Mouse (Mus musculus) retina, postnatal 1 day (tissue): ENCODE data around the gene Mxra8.

Source experiments
- DNase-seq: peaks from one replicate; pipeline ENCODE4 v3.0.0-alpha.2; 2012

The Mxra8 gene

DNA sequence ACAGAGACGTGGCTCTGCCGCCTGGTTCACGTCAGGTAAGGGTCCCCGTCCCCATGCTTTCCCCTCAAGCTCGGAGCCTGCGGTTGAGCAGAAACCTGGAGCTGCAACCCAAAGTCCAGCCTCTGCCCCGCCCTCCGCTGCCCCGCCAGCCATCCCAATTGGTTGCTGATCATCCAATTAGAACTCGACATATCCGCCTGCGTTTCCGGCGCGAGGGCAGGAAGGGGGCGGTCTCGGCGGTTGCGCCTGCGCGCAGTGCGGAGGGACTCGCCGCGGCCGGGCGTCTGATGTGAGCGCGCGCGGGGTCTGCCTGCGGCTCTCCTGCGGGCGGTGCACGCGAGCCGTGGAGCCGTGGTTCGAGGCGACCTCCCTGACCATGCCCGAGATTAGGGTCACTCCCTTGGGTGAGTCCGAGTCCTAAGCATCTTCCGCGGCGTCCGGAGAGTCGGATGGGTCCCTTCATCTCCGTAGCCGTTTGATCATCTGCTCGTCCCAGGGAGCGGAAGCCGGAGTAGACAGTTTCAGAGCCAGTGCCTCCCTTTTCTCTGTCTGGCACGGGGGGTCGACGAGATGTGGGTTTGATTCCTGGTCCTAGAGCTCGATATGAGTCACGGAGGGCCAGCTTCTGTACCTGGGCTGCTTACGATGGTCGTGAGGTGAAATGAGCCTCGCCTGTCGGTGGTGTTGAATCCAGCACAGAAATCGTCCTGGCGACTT, 30.0 kb downstream of the Mxra8 start, which contains the start of the genes Cptp and Ints11:
TSS of gene Cptp (minus strand) at position 124 of the 717 bp plus-strand sequence.
TSS of gene Ints11 (plus strand) at position 230 of the 717 bp plus-strand sequence.
- peak; percentile 98 for DNase-seq

GRCm38 (mm10) chr4:155871404-155871803, 31.9 kb downstream of the Mxra8 start:
- no peak for DNase-seq

DNA sequence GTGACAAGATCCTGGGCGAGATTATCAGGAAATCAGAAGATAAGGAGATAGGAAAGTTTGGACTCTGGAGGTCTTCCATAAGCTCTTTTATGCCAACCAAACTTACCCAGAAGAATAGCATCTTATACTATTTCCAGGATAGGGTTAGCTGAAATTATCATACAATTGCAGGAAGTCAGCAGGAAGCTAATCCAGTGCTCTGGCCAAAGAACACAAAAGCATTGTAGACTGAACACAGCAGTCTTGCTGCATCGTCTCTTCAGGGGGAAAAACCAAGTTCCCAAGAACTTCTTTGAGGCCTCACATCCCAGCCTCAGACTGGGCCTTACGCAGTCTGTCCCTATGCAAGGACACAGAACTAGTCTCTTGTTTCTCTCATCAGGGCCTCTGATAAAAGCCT, 44.1 kb downstream of the Mxra8 start:
- DNase-seq: no peak

DNA sequence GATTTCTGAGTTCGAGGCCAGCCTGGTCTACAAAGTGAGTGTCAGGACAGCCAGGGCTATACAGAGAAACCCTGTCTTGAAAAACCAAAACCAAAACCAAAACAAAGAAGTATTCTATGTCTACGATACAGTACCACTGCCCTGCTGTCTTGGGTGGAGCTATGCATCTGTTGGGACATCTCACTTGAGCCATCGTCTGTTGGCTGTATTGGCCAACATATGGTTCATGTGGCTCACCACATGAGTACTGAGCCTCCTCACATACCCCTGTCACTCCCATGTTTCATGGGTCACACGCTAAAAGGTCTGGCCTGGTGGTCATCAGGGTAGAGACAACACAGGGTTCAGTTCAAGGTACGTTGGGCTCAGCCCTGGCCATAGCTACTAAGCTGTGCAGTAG, 46.9 kb downstream of the Mxra8 start:
- DNase-seq: no peak

DNA sequence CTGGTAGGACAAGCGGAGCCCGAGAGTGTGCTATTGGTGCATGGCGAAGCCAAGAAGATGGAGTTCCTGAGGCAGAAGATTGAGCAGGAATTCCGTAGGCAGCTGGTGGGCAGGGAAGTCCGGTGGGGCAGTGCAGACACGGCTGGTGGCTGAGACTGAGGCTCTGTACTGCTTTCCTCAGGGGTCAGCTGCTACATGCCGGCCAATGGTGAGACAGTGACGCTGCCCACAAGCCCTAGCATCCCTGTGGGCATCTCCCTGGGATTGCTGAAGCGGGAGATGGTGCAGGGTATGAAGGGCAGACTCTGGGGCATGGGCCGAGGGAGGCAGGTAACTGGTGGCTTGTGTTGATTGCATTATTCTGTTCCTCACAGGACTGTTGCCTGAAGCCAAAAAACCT, 48.2 kb downstream of the Mxra8 start:
- no peak for DNase-seq

- DNase-seq: no peak
Observed at GRCm38 (mm10) chr4:155888181-155888580, 48.7 kb downstream of the Mxra8 start.

GRCm38 (mm10) chr4:155889316-155889715, 49.8 kb downstream of the Mxra8 start:
- no peak for DNase-seq

DNA sequence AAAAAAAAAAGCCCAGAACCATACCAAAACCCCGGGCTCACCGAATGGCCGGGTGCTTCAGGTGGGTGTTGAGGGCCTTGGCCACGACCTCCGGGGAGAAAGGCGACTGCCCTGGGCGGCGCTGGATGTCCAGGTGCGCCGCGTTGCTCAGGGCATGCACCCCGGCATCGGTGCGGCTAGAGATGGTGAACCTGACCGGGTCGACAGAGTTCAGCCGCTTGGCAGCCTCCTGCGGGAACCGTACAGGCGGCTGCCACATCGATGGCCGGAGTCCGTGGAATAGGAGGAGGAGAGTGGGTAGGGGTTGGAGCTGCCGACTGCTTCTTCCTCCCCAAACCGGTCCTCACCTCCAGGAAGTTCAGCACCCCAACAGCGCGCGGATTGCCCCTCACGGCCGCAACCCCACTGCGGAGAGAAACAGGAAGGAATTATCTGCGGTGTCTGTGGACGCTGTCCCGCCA, 51.6 kb downstream of the Mxra8 start:
- no peak for DNase-seq

DNA sequence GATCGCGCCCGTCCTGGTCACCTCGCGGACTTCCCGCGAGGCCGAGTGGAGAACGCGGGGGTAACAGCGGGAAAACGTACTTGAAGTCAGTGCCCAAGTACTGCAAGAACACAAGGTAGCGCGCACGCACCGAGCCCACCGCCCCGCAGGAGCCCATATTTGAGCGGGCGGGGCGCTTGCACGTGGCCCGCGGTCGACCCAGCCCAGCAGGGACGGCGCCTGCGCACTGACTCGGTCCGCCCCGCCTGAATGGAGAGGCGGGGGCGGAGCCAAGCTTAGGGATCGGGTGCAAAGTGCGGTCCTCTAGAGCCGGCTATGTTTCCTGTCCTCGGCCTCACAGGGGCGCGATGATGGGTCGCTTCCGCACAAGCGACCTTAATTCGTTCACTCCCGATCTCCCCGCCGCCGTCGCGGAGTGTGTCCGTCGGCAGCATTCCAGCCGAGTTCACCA, 52.1 kb downstream of the Mxra8 start, which contains the start of the genes Pusl1 and Acap3:
TSS of gene Pusl1 (minus strand) at position 231 of the 451 bp plus-strand sequence.
TSS of gene Acap3 (plus strand) at position 272 of the 451 bp plus-strand sequence.
- DNase-seq: peak; percentile 97

DNA sequence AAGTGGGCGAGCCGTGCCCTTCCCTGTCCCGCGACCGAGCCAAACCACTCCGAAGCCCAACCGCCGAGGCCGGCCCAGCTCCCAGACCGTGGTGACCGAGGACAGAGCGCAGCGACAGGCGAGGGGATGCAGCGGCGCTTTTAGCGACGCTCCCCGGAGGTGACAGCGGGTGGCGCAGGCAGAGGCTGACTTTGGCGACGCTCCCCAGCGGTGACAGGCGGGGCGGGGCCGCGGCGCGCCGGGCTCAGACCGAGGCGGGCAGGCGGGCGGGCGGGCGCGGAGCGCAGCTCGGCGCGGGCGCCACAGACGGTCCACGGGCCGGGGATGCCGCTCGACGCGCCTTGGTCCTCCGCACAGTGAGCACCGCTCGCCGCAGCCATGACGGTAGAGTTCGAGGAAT, 52.5 kb downstream of the Mxra8 start:
- DNase-seq: peak; percentile 92

DNA sequence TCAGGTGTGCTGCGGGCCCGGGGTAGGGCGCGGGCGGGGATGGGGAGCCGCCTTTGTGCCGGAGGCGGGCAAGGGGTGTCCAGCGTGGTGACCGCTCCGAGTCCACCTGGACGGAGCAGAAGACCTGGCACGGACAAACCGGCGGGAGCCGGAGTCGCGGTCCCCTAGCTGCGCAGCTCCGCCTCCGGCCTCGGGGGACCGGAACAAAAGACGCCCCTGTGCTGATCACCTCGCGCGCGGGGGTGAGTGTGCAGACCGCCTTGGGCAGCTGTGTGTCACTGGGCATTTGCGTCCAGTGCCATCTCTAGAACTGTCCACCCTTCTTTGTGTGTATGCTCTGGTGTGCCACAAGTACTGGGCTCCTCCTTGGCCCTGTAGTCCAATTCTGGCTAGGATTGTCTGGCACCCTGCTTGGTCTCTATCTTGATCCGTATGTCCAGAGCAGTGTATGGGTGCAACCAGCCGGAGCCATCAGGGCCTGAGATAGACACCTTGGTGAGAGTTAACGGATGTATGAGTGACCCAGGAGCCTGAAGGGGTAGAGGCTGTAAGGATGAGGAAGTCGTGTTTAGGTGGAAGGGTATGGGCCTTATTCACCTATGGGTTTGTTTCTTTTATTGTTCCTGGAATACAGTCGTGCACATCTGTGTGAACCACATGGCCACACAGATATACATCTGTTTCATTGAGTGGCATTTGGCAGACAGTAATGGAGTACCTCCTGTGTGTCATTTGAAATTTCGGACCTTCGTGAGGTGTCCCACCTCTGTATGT, 53.1 kb downstream of the Mxra8 start:
- peak; percentile 74 for DNase-seq

- DNase-seq: no peak
Observed at GRCm38 (mm10) chr4:155893212-155893690, 53.8 kb downstream of the Mxra8 start.
